Mouse (Mus musculus) embryo, embryonic 11.5 days (tissue): ENCODE measurements around the gene Snx14.

Source experiments
- DNase-seq: peaks from one replicate; pipeline ENCODE4 v3.0.0-alpha.2; 2012; ENCODE audit warnings: low read depth, low spot score

Gene Snx14

GRCm38 (mm10) chr9:88344424-88344823 lies 94.3 kb downstream of the Snx14 start:
- no peak for DNase-seq

GRCm38 (mm10) chr9:88342701-88343100 lies 96.1 kb downstream of the Snx14 start:
- no peak for DNase-seq

GRCm38 (mm10) chr9:88342241-88342640 lies 96.5 kb downstream of the Snx14 start:
- no peak for DNase-seq

- no peak for DNase-seq
Observed at GRCm38 (mm10) chr9:88340819-88341218, 97.9 kb downstream of the Snx14 start.

- DNase-seq = no peak
Observed at GRCm38 (mm10) chr9:88335839-88336238, 102.9 kb downstream of the Snx14 start.

- no peak for DNase-seq
Observed at GRCm38 (mm10) chr9:88332447-88332846, 106.3 kb downstream of the Snx14 start.

- DNase-seq = no peak
Observed at GRCm38 (mm10) chr9:88330316-88330715, 108.4 kb downstream of the Snx14 start.

- DNase-seq = no peak
Observed at GRCm38 (mm10) chr9:88329166-88329748, 109.5 kb downstream of the Snx14 start.

GRCm38 (mm10) chr9:88328666-88329065 lies 110.1 kb downstream of the Snx14 start:
- no peak for DNase-seq

- peak; percentile 49 for DNase-seq
Observed at GRCm38 (mm10) chr9:88326930-88327901, 111.5 kb downstream of the Snx14 start, which contains the start of gene Nt5e. Gene Nt5e, plus strand, starts transcription at chr9:88327197.
